Mouse (Mus musculus) kidney, postnatal 4 days (tissue): ENCODE results near the gene Milr1.
"Not testable (repeated sequence)": the region's sequence is repeated elsewhere in the genome, so short reads cannot be mapped to it uniquely, and the experiment has no call there.

Experiments used
- DNase-seq, 2 experiments: peaks; one replicate each; pipeline ENCODE4 v3.0.0; 2021; ENCODE audit warnings: mixed read lengths in 2 of 2

Milr1 gene

GRCm38 (mm10) chr11:106778132-106778531 is 27.1 kb downstream of the Milr1 start:
- no peak for DNase-seq

DNA sequence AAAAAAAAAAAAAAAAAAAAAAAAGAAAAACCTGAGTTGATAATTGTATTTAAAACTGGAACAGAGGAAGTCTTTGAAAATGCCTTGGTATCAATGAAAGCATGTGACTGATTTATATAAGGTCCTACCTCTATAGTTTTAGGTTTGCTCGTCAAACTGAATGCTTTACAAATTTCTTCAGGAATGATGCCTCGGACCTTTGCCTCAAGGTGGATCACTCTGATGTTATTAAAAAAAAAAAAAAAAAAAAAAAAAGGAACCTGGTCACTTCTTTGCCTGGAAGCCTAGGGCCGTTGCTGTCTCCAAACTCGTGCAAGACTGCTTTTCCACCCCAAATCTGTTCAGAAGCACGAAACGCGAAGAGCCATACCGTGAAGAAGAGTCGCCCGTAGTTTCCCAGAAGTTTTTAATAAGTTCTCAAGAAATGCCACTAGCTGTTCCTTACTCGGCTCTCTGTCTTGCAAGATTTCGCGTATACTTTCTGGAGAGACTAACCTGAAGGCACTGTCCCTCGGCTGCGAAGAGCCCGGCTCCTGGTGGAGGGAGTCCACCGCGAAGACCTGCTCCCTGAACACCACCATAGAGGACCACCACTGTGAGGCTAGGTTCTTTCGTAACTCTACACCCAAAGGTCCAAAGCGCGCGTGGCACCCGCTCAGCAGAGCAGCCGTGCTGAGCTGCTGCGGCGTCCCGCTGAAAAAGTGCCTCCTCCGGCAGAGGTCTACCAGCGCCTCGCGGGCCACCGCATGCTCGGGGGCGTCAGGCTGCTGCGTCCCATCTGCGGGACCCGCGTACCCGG is 27.8 kb downstream of the Milr1 start:
- no peak for DNase-seq

DNA sequence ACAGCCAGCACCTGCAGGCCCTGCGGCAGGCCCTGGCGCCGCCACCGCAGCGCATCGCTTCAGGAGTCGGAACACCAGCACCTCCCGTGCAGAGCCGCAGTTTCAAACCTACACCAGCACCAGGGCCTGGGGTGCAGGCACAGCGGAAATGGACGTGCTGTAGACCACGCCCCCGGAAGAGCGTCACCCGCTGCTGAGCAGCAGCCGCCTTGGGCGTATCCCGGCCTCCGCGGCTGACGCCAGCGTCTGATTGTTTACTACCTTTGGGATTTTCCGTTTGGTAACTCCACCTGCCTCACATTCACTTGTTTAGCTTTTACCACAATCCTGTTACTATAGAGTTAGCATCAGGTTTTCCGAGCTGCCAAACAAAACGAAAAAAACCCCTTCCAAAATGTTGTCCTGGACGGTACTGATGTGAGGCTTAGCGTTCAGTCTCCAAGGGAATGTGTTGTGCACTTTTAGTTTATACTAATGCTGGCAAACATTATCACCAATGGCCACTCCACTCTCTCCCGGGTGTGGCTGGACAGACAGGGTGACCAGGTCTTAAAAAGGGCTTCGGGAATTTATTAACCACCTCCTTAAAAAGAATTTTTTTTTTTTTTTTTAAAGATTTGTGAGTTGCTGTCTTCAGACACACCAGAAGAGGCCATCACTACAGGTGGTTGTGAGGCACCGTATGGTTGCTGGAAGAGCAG is 28.5 kb downstream of the Milr1 start, which contains the start of gene Polg2:
Gene Polg2, minus strand, starts transcription at position 150 of the 701 bp plus-strand sequence.
- peak; percentile 92 to 95 for DNase-seq

- peak in 1 of 2 experiments; percentile 21 for DNase-seq
Observed at GRCm38 (mm10) chr11:106780089-106780425, 29.0 kb downstream of the Milr1 start.

- DNase-seq, result no peak
Observed at GRCm38 (mm10) chr11:106780590-106781220, 29.7 kb downstream of the Milr1 start.

DNA sequence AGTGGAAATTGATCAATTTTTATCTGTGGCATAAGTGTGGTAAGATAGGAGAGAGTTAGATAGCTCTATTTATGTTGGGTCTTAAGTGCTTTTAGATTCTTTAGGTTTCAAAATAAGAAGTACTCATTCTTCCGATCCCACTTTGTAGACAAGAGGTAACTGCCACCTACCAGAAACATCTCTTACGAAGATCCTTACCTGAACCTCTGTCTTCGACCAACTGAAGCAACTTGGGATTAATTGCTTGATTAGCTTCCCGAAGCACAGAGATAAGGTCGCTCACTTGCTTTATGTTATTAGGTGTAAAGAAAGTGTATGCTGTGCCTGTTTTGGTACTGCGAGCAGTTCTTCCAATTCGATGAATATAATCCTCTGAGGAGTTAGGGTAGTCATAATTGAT is 31.2 kb downstream of the Milr1 start:
- not testable (repeated sequence) for DNase-seq

- no peak for DNase-seq
Observed at GRCm38 (mm10) chr11:106782841-106783764, 32.1 kb downstream of the Milr1 start.

GRCm38 (mm10) chr11:106784476-106784875 is 33.5 kb downstream of the Milr1 start:
- DNase-seq, result no peak

DNA sequence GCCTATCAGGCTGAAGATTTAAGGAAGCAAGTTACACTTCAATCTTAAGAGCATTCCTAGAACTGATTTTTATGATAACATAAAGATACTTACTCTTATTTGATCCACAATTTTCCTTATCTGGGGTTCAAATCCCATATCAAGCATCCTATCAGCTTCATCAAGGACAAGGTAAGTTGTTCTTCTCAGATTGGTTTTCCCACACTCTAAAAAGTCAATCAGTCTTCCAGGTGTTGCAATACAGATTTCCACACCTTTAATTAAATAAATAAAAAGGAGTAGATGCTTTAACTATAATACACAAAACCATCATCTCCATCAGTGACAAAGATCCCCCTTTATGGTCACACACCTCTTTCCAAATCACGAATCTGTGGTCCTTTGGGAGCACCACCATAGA is 34.0 kb downstream of the Milr1 start:
- DNase-seq, result no peak

- DNase-seq, result peak; percentile 93 to 95
Observed at GRCm38 (mm10) chr11:106787131-106788025, 36.4 kb downstream of the Milr1 start.

DNA sequence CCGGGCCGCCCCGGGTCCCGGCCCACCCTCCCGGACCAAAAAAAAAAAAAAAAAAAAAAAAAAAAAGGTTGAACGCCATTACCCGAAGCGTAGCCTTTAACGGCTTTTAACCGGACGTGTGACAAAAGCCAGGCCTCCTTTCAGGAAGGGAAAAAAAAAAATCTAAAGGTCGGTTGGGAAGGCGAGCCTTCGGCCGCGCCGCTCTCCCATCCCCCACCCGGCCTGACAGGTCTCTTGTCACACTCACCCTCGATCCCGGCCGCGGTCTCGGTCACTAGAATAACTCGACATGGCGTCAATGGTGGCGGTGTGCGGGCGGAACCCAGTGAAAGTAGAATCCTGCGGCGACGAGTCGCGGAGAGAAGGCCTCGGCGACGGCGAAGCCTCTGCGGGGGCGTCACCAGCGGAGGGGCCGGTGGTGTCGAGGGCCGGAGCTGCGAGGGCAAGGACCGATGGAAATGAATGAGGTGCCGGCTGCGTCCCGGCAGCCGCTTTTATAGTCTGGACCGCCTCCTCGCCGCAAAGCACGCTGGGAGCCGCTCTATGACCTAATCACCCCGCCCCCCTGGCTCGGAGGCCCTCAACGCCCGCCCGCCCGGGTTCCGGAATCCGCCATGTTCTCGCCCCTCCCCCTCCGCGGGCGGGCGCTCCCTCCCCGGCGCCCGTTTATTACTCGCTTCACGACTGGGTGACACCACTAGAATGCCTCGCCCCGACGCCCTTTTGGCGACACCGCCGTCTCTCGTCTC is 37.2 kb downstream of the Milr1 start:
- peak; percentile 100 for DNase-seq

DNA sequence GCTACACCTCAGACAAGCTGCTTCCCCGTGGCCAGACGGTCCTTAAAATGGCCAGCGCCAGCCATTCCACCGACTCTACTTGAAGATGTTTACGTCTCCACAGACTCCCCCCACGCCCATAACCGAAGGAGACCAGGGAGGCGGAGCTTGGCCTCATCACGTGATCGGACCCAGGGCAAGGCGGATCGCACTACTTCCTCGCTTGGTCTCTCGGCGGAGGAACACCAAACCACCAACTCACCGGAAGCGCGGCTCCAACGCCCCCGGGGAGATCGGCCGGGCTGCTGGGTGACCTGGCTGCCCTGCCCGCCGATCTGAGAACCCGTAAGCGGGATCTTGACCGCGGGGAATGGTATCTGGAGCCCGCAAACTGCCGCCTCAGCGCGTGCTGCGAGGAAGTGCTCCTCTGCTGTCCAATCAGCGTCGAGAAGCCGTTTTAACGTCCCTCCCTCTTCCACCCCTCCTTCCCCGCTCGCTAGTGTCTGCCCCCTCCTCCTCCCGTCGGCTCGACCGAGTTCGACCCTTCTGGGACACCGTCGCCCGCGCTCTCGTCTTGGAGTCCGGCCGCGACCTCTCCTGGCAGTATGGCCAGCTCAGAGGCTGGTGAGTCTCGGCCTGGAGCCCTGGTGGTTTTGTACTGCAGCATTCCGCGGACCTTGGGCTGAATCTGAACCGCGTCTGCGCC is 37.9 kb downstream of the Milr1 start, which contains the start of the genes Ddx5 and Cep95:
Gene Ddx5, minus strand, starts transcription at position 411 of the 685 bp plus-strand sequence.
Gene Cep95, plus strand, starts transcription at position 478 of the 685 bp plus-strand sequence.
- DNase-seq, result peak; percentile 99

- DNase-seq, result no peak
Observed at GRCm38 (mm10) chr11:106789649-106790048, 38.6 kb downstream of the Milr1 start.

GRCm38 (mm10) chr11:106793846-106794245 is 42.8 kb downstream of the Milr1 start:
- no peak for DNase-seq

DNA sequence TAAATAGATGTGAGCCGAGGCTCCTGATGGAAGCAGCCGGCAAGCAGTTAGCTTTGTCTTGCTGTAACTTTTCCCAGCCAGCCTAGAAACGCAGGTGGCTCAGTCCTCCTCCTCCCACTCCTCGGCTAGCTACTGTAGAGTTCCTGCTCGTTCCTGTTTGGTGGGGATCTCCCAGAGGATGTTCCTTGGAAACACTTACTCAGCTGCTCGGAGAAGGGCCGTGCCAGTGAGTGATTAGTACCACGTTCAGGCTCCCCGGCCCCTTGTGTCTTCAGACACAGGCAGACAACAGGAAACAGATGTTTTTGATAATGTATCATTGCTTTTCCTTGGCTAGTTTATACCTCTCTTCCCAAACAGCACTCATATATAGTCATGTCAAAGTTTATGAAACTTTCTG is 44.7 kb downstream of the Milr1 start:
- DNase-seq, result peak; percentile 18 to 43

DNA sequence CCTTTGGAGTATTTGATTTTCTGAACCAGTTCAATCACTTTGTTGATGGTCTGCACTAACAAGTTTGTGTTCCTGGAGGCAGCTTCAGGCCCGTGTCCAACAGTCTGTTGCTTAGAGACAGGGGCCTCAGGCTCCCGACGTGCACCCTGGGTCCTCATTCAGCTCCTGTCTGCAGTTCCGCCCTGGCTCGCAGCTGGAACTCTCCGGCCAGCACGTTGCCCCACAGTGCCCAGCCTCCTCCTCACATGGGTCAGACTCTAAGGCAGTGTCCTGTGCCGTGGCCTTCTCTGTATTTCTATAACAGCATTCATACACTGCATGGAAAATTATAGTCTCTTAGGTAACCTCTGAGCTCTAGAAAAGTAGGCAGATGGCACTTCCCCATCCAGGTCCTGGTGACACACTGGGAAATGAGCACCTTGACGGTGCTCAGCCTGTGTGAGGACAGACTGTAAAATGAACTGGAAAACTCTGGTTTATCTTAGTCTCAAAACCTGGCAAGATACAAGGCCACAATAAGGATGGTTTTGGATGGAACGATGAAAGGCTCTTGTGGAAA is 51.1 kb downstream of the Milr1 start:
- no peak for DNase-seq

DNA sequence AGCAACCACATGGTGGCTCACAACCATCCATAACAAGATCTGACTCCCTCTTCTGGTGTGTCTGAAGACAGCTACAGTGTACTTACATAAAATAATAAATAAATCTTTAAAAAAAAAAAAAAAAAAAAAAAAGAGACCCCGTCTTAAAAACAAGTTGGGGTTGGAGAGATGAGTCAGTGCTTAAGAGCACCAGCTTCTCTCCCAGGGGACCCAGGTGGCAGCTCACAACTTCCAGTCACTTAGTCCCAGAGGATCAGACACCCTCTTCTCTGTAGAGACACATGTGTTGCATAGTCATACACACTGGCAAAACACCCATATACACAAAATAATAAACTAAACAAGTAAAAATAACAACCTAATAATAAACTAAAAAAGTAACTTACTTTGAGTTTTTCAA is 56.4 kb downstream of the Milr1 start:
- not testable (repeated sequence) for DNase-seq

DNA sequence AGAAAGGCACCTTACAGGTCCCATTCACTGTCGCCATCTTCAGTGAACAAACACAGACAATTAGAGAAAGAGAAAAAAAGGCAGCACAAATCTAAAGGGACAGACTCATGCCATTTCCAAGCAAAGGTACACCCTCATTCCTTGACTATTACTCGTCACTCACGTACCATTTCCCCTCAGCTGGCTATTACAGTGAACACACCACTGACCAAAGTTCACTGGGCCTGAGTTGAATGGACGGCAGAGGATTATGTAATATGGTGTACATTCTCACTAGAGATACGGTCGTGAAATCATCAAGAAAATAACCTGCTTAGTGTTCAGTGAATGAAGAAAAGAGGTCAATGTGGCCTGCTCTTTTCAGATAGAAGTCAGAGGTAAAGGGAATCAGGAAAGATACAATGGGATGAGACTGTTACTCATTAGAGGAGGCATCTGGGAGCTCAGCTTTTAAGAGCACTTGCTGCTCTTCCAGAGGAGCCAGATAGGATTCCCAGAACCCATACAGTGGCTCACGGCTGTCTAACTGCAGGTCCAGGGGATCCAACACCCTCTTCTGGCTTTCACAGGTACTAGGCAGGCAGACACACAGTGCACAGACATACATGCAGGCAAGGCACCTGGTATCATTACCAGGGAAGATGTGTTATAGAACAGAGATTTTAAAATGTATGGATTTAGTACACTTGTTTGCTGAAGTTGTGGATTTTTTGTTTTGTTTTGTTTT is 61.5 kb downstream of the Milr1 start:
- DNase-seq, result no peak
